Mouse (Mus musculus) heart, adult 2 months (tissue): ENCODE measurements around the gene Apoa1.

Experiments used
- CTCF ChIP-seq: fragments of 200-600 bp; IDR thresholded peaks from 2 replicates; pipeline ENCODE4 v1.8.1; 2022; ENCODE audit warnings: antibody characterized with exemption, mild to moderate bottlenecking, moderate library complexity
- EP300 ChIP-seq: fragments of 200-500 bp; IDR thresholded peaks from 2 replicates; pipeline ENCODE4 v1.6.1; 2011; ENCODE audit warnings: low read depth, low read length, control low read depth; ENCODE audit not compliant: insufficient read depth
- POLR2A ChIP-seq: fragments of 200-500 bp; IDR thresholded peaks from 2 replicates; pipeline ENCODE4 v1.6.1; 2011; ENCODE audit warnings: mild to moderate bottlenecking, low read depth, low read length, control low read depth; ENCODE audit not compliant: insufficient read depth

- TF ChIP-seq CTCF (no peak), POLR2A (no peak), EP300 (no peak)
These were observed 28.4 kb downstream of the Apoa1 start for GRCm38 (mm10) chr9:46256658-46257385.
